Mouse (Mus musculus) hindbrain, embryonic 14.5 days (tissue): Measurements from ENCODE around the gene Neurod2. TPM values are rescaled to one million over a fixed set of nuclear protein-coding genes. Genes with fewer than 3 reads are reported as not detected.

Experiments used
- ATAC-seq: fragments of 200-750 bp; cut with Nextera tagmentation; 2 replicates; pipeline ENCODE4 v1.8.0; 2017; ENCODE audit warnings: moderate number of reproducible peaks, mild to moderate bottlenecking, moderate TSS enrichment, moderate library complexity; ENCODE audit not compliant: low FRiP score
- DNase-seq: peaks from one replicate; pipeline ENCODE4 v3.0.0-alpha.2; 2015; ENCODE audit warnings: low spot score
- H3K27ac ChIP-seq: fragments of 300-500 bp; sonication (generic); 2 replicates; pipeline ENCODE4 v1.5.1; 2014; ENCODE audit warnings: mild to moderate bottlenecking, moderate library complexity
- H3K27me3 ChIP-seq: fragments of 300-500 bp; sonication (generic); 2 replicates; pipeline ENCODE4 v1.6.1; 2014; ENCODE audit warnings: mild to moderate bottlenecking, low read length, mixed read lengths; ENCODE audit not compliant: control insufficient read depth, insufficient read depth
- H3K36me3 ChIP-seq: fragments of 300-500 bp; sonication (generic); replicated peaks from 2 replicates; pipeline ENCODE4 v1.6.1; 2014; ENCODE audit not compliant: control insufficient read depth, insufficient read depth
- H3K4me1 ChIP-seq: fragments of 300-500 bp; sonication (generic); replicated peaks from 2 replicates; pipeline ENCODE4 v1.6.1; 2014; ENCODE audit warnings: antibody characterized with exemption, low read length, mixed read lengths; ENCODE audit not compliant: control insufficient read depth, insufficient read depth
- H3K4me2 ChIP-seq: fragments of 300-500 bp; sonication (generic); replicated peaks from 2 replicates; pipeline ENCODE4 v1.6.1; 2014; ENCODE audit warnings: mild to moderate bottlenecking, moderate library complexity
- H3K4me3 ChIP-seq: fragments of 300-500 bp; sonication (generic); replicated peaks from 2 replicates; pipeline ENCODE4 v1.5.1; 2014; ENCODE audit warnings: mild to moderate bottlenecking, low read length
- H3K9ac ChIP-seq: fragments of 300-500 bp; sonication (generic); 2 replicates; pipeline ENCODE4 v1.6.1; 2014
- H3K9me3 ChIP-seq: fragments of 300-500 bp; sonication (generic); 2 replicates; pipeline ENCODE4 v1.6.1; 2016; ENCODE audit warnings: low read length; ENCODE audit not compliant: control insufficient read depth
- WGBS: fragments of 180-500 bp; shearing (Covaris S2); extraction: QIAGEN DNeasy Blood & Tissue Kit; methylation state at CpG from one replicate; pipeline ENCODE4 v1.1.7; 2014; 5-methylcytosine and 5-hydroxymethylcytosine counted together
- polyA plus RNA-seq: library from polyadenylated mRNA; unstranded; fragments of >200 nt; fragmentation: Nextera tagmentation; extraction: Ambion mirVana; gene quantifications from 2 replicates; pipeline ENCODE4 v1.2.1, GENCODE M21; 2014

Gene Neurod2
- polyA plus RNA-seq, 1 experiment from 2014 or later: 25.5 TPM

DNA sequence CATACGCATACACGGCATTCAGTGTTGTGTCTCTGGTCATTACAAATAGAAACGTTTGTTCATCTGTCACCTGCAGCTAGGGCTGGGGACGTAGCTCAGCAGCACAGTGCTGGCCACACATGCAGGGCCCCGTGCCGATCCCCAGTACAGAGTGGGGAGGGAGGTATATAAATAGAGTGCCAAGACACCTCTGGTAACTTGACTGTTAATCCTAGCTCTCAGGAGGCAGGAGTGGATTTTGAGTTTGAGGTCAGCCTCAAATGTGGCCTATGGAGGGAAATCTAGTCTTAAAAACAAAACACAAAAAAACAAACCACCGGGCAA lies 38.4 kb upstream of the Neurod2 start:
- no peak for DNase-seq
- H3K36me3 ChIP-seq: no peaks in the 10 kb centered on the region

DNA sequence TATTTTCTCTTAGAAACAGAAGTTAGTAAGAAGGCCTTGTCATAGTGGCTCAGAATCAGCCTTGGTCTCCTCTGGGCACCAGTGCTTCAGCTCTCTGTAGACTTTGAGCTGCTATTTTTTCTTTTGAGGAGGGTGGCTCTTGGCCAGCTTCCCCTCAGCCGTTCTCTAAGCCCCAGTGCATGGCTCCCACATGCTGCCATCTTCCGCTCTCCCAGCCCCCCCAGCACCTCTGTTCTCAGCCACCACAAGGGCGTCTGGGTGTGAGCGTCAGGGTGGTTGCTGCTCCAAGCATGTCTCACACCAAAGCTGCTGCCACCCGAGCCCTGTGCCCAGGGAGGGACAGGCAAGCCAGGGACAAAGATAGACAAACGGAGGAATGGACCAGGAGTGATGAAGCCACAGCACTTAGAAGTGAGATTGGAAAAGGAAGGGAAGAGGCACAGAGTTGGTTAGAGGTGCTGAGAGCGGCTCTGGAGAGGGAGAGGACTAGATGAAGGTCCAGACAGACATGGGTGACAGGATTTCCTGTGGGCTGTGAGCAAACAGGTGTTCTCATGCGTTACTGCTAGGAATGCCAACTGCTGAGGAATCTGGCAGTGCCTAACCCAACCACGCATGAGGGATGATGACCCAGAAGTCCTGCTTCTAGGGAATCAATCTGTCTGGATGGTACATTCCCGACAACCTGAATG lies 37.9 kb upstream of the Neurod2 start:
- H3K9me3 ChIP-seq: no peaks in the 10 kb centered on the region
- no peak overlapping the region for H3K4me2 ChIP-seq
- no peak for ATAC-seq
- no peak overlapping the region for H3K4me3 ChIP-seq
- H3K36me3 ChIP-seq: no peaks in the 10 kb centered on the region
- no peak overlapping the region for H3K9ac ChIP-seq
- DNase-seq: no peak
- WGBS: 83% methylated on average over 10 of the region's 10 CpGs
- peaks cover 13% of the 10 kb centered on the region; the same call in 1 of the 2 replicates for H3K4me1 ChIP-seq
- H3K27me3 ChIP-seq: no peaks in the 10 kb centered on the region
- H3K27ac ChIP-seq: no peak overlapping the region

More for the DNA sequence above, 38.4 kb upstream of the Neurod2 start:
- Histone ChIP-seq H3K4me1 (peaks cover 13% of the 10 kb centered on the region; the same call in 1 of the 2 replicates), H3K27me3 (no peaks in the 10 kb centered on the region), H3K9me3 (no peaks in the 10 kb centered on the region), H3K4me2 (no peak overlapping the region), H3K9ac (no peak overlapping the region), H3K4me3 (no peak overlapping the region), H3K27ac (no peak overlapping the region)
- WGBS: 86% methylated on average over 7 of the region's 7 CpGs
- ATAC-seq: no peak

DNA sequence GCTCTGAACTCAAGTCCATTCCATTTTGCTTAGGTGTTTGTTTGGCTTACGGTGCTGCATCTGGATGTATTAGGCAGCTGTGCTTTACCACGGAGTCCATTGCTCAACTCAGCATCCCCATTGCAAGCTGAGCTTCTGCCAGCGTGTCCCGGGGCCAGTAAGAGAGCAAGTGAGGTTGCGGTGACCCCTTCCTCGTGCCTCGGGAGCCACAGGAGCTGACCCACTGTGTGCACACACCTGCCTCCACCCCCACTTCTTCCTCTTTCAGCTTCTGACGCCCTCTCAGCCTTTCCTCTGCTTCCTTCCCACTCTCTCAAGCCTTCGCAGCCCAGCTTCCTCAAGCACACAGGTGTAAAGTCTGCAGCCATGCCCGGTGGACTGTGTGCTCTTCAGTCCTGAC lies 36.8 kb upstream of the Neurod2 start:
- H3K9ac ChIP-seq: no peak overlapping the region
- no peaks in the 10 kb centered on the region for H3K27me3 ChIP-seq
- no peak overlapping the region for H3K4me3 ChIP-seq
- peaks cover 8% of the 10 kb centered on the region; the same call in 1 of the 2 replicates for H3K4me1 ChIP-seq
- DNase-seq (no peak), ATAC-seq (no peak)
- H3K9me3 ChIP-seq: no peaks in the 10 kb centered on the region
- WGBS: 74% methylated on average over 10 of the region's 10 CpGs
- no peak overlapping the region for H3K27ac ChIP-seq
- no peaks in the 10 kb centered on the region for H3K36me3 ChIP-seq
- no peak overlapping the region for H3K4me2 ChIP-seq

DNA sequence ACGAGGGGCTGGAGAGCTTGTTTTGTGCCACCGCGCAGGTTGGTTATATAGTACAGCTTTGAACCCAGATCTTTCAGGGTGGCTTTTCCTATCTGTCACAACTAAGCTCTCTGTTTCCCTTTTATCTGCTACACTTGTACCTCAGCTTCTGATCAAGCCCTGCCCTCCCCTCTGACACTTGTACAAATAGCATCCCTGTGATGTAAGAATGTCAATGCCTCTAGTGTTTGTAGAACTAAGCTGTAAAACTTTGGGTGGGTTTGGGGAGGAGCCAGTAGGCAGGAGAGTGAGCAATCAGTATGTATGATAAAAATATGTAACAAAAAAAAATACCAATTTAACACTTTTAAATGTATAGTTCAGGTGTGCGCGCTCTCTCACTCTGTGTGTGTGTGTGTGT lies 35.0 kb upstream of the Neurod2 start:
- Histone ChIP-seq H3K4me2 (no peak overlapping the region), H3K9ac (no peak overlapping the region), H3K27me3 (no peaks in the 10 kb centered on the region), H3K4me1 (peaks cover 19% of the 10 kb centered on the region), H3K27ac (no peak overlapping the region), H3K4me3 (no peak overlapping the region), H3K36me3 (no peaks in the 10 kb centered on the region), H3K9me3 (no peaks in the 10 kb centered on the region)
- WGBS: 92% methylated on average over 5 of the region's 5 CpGs
- ATAC-seq (no peak), DNase-seq (no peak)

DNA sequence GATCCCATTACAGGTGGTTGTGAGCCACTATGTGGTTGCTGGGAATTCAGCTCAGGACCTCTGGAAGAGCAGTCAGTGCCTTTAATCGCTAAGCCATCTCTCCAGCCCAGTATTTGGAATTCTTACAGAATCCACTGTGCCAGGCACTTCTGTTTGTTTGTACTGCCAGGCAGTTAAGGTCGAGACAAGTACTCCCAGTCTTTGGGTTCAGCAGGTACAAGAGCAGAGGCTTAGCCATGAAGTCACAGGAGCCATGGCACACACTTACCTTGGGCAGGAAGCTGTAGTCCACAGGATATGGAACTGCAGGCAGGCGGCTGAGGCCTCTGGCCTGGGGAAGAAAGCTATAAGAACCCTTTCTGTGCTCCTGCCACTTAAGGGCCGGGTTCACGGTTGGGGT lies 34.4 kb upstream of the Neurod2 start:
- Histone ChIP-seq H3K4me2 (no peak overlapping the region), H3K9ac (no peak overlapping the region), H3K9me3 (no peaks in the 10 kb centered on the region), H3K27me3 (no peaks in the 10 kb centered on the region), H3K4me3 (no peak overlapping the region), H3K27ac (no peak overlapping the region), H3K36me3 (no peaks in the 10 kb centered on the region), H3K4me1 (peaks cover 25% of the 10 kb centered on the region)
- ATAC-seq: no peak
- 96% methylated on average over 5 of the region's 5 CpGs for WGBS
- DNase-seq: no peak

DNA sequence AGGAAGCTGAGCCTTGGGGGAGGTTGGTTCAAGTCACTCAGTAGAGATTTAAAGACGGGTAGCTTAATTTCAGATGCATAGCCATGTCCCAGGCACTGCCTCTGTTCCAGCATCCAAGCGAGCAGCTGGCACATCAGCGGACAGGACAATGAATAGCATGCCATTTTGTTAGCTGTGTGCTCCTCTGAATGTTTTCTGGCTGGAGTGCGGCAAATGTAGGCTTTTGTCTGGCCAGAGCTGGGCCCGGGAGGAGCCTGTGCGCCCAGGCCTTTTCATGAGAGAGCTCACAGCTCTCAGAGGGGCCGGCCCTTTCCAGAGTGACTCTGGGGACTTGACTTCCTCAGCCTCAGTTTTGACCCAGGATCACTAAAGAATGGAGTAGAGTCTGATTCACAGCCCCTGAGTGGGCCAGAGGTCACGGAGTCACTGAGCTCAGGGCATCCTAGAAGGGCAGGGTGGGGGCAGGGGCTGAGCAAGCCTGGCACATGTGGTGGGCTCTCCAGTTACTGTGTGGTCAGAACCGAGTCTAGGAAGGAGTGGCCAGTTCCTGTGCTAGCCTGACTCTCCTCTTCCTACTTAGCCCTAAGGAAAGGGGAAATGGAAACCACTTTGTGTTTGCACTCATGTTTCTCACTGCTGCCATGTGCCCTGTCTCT lies 31.5 kb upstream of the Neurod2 start:
- Histone ChIP-seq H3K9ac (peak overlapping the region; percentile 24; the same call in 1 of the 2 replicates), H3K4me3 (no peak overlapping the region), H3K27me3 (no peaks in the 10 kb centered on the region), H3K4me1 (peaks cover 30% of the 10 kb centered on the region), H3K4me2 (peak overlapping the region; percentile 16; the same call in 1 of the 2 replicates), H3K36me3 (no peaks in the 10 kb centered on the region), H3K9me3 (no peaks in the 10 kb centered on the region), H3K27ac (peak overlapping the region; percentile 64)
- DNase-seq (no peak), ATAC-seq (0 out of 2 replicates have a peak, but pooled peaks have one; percentile 11)
- 13% methylated on average over 9 of the region's 9 CpGs for WGBS

DNA sequence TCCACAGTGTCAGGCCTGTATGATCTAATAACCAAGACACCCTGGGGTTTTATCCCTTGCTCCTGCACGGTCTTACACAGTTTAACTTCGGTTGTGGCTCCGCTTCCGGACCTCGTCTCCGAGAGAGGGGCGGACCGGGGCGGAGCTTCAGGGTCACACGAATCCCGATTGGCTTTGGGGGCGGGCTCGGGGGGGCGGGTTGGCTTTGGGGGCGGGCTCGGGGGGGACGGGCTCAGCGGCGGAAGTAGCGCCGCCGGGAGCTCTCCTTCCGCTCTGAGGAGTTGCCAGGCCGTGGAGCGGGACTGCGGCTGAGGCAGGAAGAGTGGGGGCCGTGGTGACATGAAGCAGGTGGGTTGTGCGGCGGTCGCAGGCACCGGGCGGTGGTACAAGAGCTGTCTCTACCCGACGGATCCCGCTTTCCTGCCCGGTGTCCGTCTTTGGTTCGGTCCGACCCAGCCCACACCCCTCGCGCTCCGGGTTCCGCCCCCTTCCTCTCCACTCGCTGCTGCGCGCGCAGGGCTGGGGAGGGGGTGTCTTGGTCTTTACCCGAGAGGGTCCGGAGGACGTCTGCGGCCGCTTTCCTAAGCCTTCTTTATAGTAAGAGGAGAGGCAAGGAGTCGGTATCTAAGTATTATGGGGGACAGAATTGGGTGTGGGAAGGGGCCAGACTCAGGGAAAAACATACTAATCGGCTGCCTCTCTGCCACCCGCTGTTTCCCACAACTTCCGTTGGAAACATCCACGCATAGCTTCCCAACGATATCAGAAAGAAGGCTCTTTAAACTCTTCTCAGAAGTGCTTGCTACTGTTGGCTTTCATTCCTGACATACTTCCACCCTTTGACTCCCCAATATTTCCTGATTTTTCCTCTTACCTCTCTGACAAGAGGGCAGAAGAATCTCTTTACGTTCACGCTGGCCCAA lies 29.0 kb upstream of the Neurod2 start, which contains the start of gene Stard3:
TSS of gene Stard3 (plus strand) at position 208 of the 923 bp plus-strand sequence.
- 0 out of 2 replicates have a peak, but pooled peaks cover 5% of the 10 kb centered on the region for H3K27me3 ChIP-seq
- peaks cover 30% of the 10 kb centered on the region for H3K4me1 ChIP-seq
- peak within 1 kb of the TSS; percentile 93 for H3K4me2 ChIP-seq
- under 1% methylated on average over 59 of the region's 60 CpGs for WGBS
- peak within 1 kb of the TSS; percentile 72 for H3K4me3 ChIP-seq
- peak within 1 kb of the TSS; percentile 85 for H3K27ac ChIP-seq
- ATAC-seq (peak; percentile 86), DNase-seq (peak; percentile 90)
- H3K9me3 ChIP-seq: no peaks in the 10 kb centered on the region
- no peaks in the 10 kb centered on the region for H3K36me3 ChIP-seq
- peak within 1 kb of the TSS; percentile 74 for H3K9ac ChIP-seq

DNA sequence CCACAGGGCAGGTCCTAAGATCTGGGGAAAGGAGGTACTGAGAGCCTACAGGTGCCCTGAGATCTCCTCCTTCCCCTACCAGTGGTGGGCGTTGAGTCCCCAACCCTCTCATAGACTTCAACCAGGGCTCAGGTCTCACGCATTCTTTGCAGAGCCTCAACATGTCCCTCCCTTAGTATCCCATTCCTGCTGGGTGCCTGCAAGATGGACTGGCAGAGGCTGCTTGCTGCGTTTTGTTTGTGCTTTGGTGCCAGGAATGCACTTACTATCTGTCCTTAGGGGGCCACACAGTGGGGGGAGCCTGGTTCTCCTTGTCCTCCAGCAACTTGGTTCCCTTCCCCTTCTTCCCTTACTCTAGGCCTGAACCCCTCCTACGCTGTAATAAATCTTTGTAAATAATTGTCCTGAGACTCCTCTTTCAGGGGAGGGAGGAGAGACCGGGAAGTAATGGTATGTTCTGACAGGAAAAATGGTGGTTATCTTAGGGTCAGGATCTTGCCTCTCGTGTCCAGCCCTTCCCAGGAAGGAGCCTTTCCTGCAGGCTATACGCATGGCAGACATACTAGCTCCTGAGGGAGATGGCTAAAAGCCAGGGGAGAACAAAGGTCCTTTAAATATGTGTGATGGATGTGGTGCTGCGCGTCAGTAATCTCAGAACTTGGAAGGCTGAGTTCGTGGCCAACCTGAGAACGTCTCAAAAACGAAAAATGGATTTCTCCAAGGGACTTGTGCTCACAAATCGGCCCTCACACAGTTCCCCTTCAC lies 28.1 kb upstream of the Neurod2 start:
- 8% methylated on average over 13 of the region's 13 CpGs for WGBS
- H3K4me3 ChIP-seq: peak overlapping the region; percentile 72
- H3K9ac ChIP-seq: peak overlapping the region; percentile 74
- peak overlapping the region; percentile 93 for H3K4me2 ChIP-seq
- no peak for ATAC-seq
- DNase-seq: no peak
- peak overlapping the region; percentile 85 for H3K27ac ChIP-seq
- H3K4me1 ChIP-seq: peaks cover 30% of the 10 kb centered on the region
- H3K36me3 ChIP-seq: no peaks in the 10 kb centered on the region
- H3K27me3 ChIP-seq: peaks cover 14% of the 10 kb centered on the region
- H3K9me3 ChIP-seq: no peaks in the 10 kb centered on the region
